ENCODE assay signal across 21 mouse cellular contexts in genomic region chr13:84663967-84664366, GRCm38 (mm10).
"Had no signal": no experiment of that assay in that cellular context is flagged by ENCODE, and none has a peak within 500 bp of the region (broad histone marks: within the 10 kb centered on the region; RNA-seq: fewer than 3 reads in every experiment).

No protein-coding gene starts in this region.

- H3K4me1 ChIP-seq: liver, embryonic 13.5 days; liver, embryonic 15.5 days; lung, embryonic 15.5 days; megakaryocyte, embryonic 14.5 days; midbrain, embryonic 12.5 days; neural tube, embryonic 12.5 days; stomach, embryonic 15.5 days had no signal

- H3K4me3 ChIP-seq: liver, embryonic 13.5 days; liver, embryonic 15.5 days; lung, embryonic 15.5 days; megakaryocyte, embryonic 14.5 days; midbrain, embryonic 12.5 days; neural tube, embryonic 12.5 days; stomach, embryonic 15.5 days had no signal

- H3K9ac ChIP-seq: liver, embryonic 13.5 days; liver, embryonic 15.5 days; liver, postnatal 0 days; lung, embryonic 15.5 days; midbrain, embryonic 12.5 days; neural tube, embryonic 12.5 days; stomach, embryonic 15.5 days had no signal

- H3K36me3 ChIP-seq: liver, embryonic 13.5 days; liver, embryonic 15.5 days; lung, embryonic 15.5 days; midbrain, embryonic 12.5 days; neural tube, embryonic 12.5 days; stomach, embryonic 15.5 days had no signal

- H3K27ac ChIP-seq: liver, embryonic 13.5 days; liver, embryonic 15.5 days; lung, embryonic 15.5 days; macrophage; midbrain, embryonic 12.5 days; neural tube, embryonic 12.5 days; stomach, embryonic 15.5 days; stomach, postnatal 0 days had no signal

- H3K4me2 ChIP-seq: liver, embryonic 13.5 days; liver, embryonic 15.5 days; lung, embryonic 15.5 days; midbrain, embryonic 12.5 days; neural tube, embryonic 12.5 days; stomach, embryonic 15.5 days had no signal

- ATAC-seq: liver, postnatal 0 days; lung, postnatal 0 days; midbrain, embryonic 16.5 days had no signal

- DNase-seq: liver, embryonic 13.5 days; liver, postnatal 0 days; lung, adult 2 months; lung, postnatal 14 days; lung, postnatal 36 days; retina, postnatal 1 day; right cerebral cortex, adult 18-20 months; right cerebral cortex, postnatal 14 days; thymus, adult 18-20 months; thymus, postnatal 14 days; thymus, postnatal 36 days had no signal

- H3K9me3 ChIP-seq: liver, embryonic 13.5 days; liver, embryonic 15.5 days; lung, embryonic 15.5 days; midbrain, embryonic 12.5 days; neural tube, embryonic 12.5 days; stomach, embryonic 15.5 days had no signal

- H3K27me3 ChIP-seq: liver, embryonic 13.5 days; liver, embryonic 15.5 days; lung, embryonic 15.5 days; megakaryocyte, embryonic 14.5 days; midbrain, embryonic 12.5 days; neural tube, embryonic 12.5 days; stomach, embryonic 15.5 days had no signal
